Comparison of ENCODE assay signal across 9 mouse cellular contexts in the genomic region with DNA sequence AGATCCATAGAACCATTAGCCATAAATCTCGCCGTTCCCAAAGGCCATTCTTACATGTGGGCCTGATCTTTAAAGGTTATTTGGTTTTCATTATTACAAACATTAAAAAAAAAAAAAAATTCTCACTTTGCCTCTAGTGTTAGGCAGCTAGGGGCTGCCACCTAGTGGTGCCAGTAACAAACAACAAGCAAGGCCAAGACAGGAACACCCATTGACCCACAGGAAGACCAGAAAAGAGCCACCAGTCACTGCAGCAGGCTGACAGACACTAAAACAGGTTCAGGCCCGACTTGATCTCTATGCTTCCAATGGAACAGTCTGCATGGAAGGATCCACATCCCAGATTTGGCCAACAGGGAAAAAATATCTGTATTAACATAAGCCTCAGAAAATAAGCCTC. TPM values are rescaled to one million over a fixed set of nuclear protein-coding genes. Genes with fewer than 3 reads are reported as not detected.
DNase-seq lines count a peak whose midpoint lies in the region; ATAC-seq and TF ChIP-seq lines count a peak whose summit lies in the region.
"Had no signal": no experiment of that assay in that cellular context is flagged by ENCODE, and none has a peak within 500 bp of the region (broad histone marks: within the 10 kb centered on the region; RNA-seq: fewer than 3 reads in every experiment).

No protein-coding gene starts in this region.

- peaks cover 90% of the 10 kb centered on the region for H3K36me3 ChIP-seq in intestine, postnatal 0 days (ENCODE audit: control insufficient read depth, insufficient read depth)
- peaks cover 24% of the 10 kb centered on the region for H3K36me3 ChIP-seq in intestine, embryonic 16.5 days (ENCODE audit: control insufficient read depth, insufficient read depth, low read length)

- H3K4me3 ChIP-seq in intestine, postnatal 0 days (ENCODE audit: low read depth, low read length): no peak overlapping the region
- no peak overlapping the region for H3K4me3 ChIP-seq in intestine, embryonic 16.5 days (ENCODE audit: low read length)
- H3K4me3 ChIP-seq: embryonic facial prominence, embryonic 12.5 days had no signal

- WGBS in intestine, postnatal 0 days: 27% methylated on average over 3 of the region's 3 CpGs
- 45% methylated on average over 3 of the region's 3 CpGs for WGBS in intestine, embryonic 16.5 days

- H3K9me3 ChIP-seq in intestine, postnatal 0 days (ENCODE audit: control insufficient read depth): no peaks in the 10 kb centered on the region
- H3K9me3 ChIP-seq in intestine, embryonic 16.5 days (ENCODE audit: control insufficient read depth, low read length): no peaks in the 10 kb centered on the region
- H3K9me3 ChIP-seq: embryonic facial prominence, embryonic 12.5 days had no signal

- H3K27me3 ChIP-seq in intestine, postnatal 0 days (replicated peaks; ENCODE audit: control insufficient read depth, insufficient read depth, low read length): no peaks in the 10 kb centered on the region
- no peaks in the 10 kb centered on the region for H3K27me3 ChIP-seq in intestine, embryonic 16.5 days (replicated peaks; ENCODE audit: control insufficient read depth, insufficient read depth, low read length)
- H3K27me3 ChIP-seq: embryonic facial prominence, embryonic 12.5 days had no signal

- no peak overlapping the region for H3K4me2 ChIP-seq in intestine, postnatal 0 days (replicated peaks; ENCODE audit: low read depth)
- H3K4me2 ChIP-seq in intestine, embryonic 16.5 days (ENCODE audit: low read depth, low read length): no peak overlapping the region
- H3K4me2 ChIP-seq: embryonic facial prominence, embryonic 12.5 days had no signal

- no peak overlapping the region for H3K27ac ChIP-seq in intestine, postnatal 0 days (ENCODE audit: low read depth, low read length)
- H3K27ac ChIP-seq in intestine, embryonic 16.5 days (ENCODE audit: low read length): no peak overlapping the region
- H3K27ac ChIP-seq: embryonic facial prominence, embryonic 12.5 days had no signal

- no peaks in the 10 kb centered on the region for H3K4me1 ChIP-seq in intestine, postnatal 0 days (replicated peaks; ENCODE audit: control insufficient read depth, insufficient read depth, low read length)
- no peaks in the 10 kb centered on the region for H3K4me1 ChIP-seq in intestine, embryonic 16.5 days (ENCODE audit: control insufficient read depth, insufficient read depth, low read length)
- H3K4me1 ChIP-seq: embryonic facial prominence, embryonic 12.5 days had no signal

- DNase-seq in B cell, adult 2 months: peak; percentile 56 to 57
- peak; percentile 79 for DNase-seq in MN1 (ENCODE audit: low spot score)
- DNase-seq in cerebellum, postnatal 36 days: peak; percentile 73 to 76
- peak; percentile 74 for DNase-seq in kidney, postnatal 14 days
- DNase-seq in ovary, adult 18-20 months (ENCODE audit: low spot score): no peak

- ATAC-seq in intestine, postnatal 0 days: no peak
- ATAC-seq in intestine, embryonic 16.5 days: no peak
- ATAC-seq in megakaryocyte progenitor cell, adult 5-6 weeks (replicated peaks; ENCODE audit: poor library complexity): peak; percentile 74

- TF ChIP-seq CTCF in intestine, postnatal 0 days (IDR thresholded peaks at IDR 0.05; ENCODE audit: low read depth): peak; percentile 85

- no peak overlapping the region for H3K9ac ChIP-seq in intestine, postnatal 0 days (ENCODE audit: low read depth, low read length)
- H3K9ac ChIP-seq in intestine, embryonic 16.5 days (ENCODE audit: low read depth, low read length): no peak overlapping the region
- H3K9ac ChIP-seq: embryonic facial prominence, embryonic 12.5 days had no signal

RNA-seq across cellular contexts. Expression of gene Suds3, which starts 19.2 kb away (rescaled TPM):
- polyA plus RNA-seq in intestine, postnatal 0 days (2015; fragmentation: Nextera tagmentation; extraction: Ambion mirVana): 41.8 and 47.2 TPM in 2 replicates
- 20.9 and 53.6 TPM in 2 replicates for polyA plus RNA-seq in intestine, embryonic 16.5 days (2015; fragmentation: Nextera tagmentation; extraction: Ambion mirVana)
- total RNA-seq in megakaryocyte progenitor cell, adult 5-6 weeks (2015): 20.0 and 23.2 TPM in 2 replicates
- 106 and 114 TPM in 2 replicates for total RNA-seq in megakaryocyte progenitor cell, adult 5-6 weeks (2017)

RNA-seq across cellular contexts. Expression of gene Taok3, which starts 23.2 kb away (rescaled TPM):
- 40.4 and 47.7 TPM in 2 replicates for polyA plus RNA-seq in intestine, postnatal 0 days (2015; fragmentation: Nextera tagmentation; extraction: Ambion mirVana)
- polyA plus RNA-seq in intestine, embryonic 16.5 days (2015; fragmentation: Nextera tagmentation; extraction: Ambion mirVana): 51.5 and 53.7 TPM in 2 replicates
- 62.9 and 66.8 TPM in 2 replicates for total RNA-seq in megakaryocyte progenitor cell, adult 5-6 weeks (2015)
- 43.6 and 57.8 TPM in 2 replicates for total RNA-seq in megakaryocyte progenitor cell, adult 5-6 weeks (2017)
